Mouse (Mus musculus): ENCODE results near the gene A330070K13Rik.

The A330070K13Rik gene

DNA sequence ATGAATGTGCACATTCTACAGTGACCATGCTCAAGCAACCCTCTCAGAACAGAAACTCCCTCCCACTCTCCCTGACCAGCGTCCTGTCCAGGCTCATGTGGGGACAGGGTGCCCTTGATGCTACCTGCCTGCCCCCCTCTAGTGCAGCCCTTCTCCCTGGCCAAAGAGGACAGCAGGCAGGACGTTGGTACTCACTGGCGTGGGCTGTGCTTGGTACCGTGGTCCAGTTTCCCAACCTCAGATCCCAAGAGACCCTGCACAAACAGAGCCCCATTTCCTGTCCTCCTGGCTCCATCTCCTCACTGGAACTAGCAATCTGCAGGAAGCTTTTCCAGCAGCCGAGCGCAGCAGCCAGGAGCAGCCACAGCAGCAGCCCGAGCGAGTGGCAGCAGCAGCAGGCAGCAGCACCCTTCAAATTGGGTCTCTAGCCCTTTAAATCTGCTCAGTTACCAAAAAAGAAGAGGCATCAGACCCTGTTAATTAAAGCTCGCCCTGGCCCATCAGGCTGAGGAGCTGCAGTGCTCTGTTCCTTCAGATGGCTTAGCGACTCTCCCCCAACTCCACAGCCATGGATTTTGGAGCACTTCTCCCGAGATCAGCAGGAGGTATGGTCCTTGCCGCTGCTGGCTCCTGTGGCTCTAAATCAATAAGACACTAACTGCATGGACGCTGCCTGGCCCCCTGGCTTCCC, at the start of gene A330070K13Rik:
TSS of gene A330070K13Rik (minus strand) at position 410 of the 691 bp plus-strand sequence.
- peak; percentile 33 to 49 for DNase-seq

DNA sequence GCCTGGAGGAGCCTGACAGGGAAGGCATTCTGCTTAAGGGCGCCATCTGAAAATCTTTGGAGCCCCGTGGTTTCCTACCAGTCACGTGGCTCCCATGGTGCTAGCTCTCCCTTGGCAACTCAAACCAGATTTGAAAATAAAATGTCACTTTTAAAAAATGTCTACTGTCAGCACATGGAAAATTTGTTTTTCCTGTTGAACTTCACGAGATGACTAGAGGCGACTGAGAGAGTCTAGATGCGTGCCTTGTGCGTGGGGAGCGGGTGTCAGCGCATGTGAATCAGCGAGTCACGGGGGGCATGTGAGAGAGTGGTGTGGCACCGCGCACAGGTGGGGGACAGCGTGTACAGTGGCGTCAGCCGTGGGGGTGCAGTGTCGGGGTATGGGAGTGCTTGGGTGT, 27.1 kb upstream of the A330070K13Rik start:
- no peak for DNase-seq

DNA sequence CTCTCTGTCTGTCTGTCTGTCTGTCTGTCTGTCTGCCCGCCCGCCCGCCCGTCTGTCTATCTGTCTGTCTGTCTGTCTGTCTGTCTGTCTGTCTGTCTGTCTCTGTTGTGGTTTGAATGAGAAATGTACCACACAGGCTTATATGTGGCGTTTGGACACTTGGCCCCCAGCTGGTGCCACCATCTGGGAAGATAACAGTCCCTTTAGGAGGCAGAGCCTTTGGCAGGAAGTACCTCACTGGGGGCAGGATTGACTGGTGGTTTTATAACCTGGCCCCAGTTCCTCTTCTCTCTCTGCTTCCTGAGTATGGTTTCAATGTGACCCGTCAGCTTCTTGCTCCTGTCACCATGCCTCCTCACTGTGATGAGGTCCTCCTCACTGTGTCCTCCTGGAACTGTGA, 25.3 kb upstream of the A330070K13Rik start:
- peak in 1 of 2 experiments; percentile 40 for DNase-seq

DNA sequence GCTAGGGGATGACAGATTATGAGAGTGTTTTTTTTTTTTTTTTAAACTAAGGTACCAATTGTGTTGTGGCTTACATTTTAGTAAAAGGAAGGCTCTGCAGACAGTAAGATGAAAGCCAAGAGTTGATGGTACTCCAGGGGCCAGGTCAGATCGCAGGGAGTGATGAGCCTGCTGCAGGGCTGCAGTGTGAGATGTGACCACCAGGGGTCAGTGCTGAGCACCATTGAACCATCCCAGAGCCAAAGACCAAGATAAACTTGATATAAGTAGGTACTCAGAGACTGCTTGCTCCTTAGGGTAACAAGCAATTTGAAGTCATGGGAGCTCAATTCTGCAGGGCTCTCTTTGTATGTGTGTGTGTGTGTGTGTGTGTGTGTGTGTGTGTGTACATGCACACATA, 20.8 kb upstream of the A330070K13Rik start:
- DNase-seq, result peak; percentile 74 to 84

DNA sequence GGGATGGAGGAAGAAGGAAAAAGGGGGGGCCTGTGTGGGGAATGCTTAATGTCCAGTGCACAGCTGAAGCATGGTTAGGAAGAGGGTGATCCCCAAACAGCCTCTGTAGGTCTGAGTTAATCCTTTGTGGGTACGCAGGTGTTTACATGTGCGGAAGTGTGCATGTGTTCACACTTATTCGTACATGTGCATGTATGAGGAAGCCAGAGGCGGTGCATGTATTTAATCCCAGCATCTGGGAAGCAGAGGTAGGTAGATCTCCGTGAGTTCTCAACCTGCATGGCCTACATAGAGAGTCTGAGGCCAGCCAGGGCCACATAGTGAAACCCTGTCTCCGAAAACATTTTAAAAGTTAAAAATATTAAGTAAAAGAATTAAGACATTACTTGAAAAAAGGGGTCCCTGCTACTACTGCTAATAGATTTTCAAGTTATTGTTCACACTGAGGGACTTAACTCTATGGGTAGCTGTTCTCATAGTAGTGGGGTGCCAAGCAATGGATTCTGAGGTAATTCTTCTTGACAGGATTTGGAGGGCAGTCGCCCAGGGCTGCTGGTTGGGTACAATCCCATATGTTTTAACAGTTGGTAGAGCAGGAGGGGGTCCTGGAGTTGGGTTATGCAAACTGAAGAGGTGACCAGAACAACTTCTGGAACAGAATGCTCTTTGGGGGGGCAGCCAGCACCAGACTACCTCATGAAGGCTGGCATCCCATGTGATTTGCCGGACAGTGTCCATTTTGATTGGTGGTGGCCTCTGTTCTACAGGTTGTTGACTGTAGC, 15.9 kb upstream of the A330070K13Rik start:
- DNase-seq, result peak; percentile 91 to 98

DNA sequence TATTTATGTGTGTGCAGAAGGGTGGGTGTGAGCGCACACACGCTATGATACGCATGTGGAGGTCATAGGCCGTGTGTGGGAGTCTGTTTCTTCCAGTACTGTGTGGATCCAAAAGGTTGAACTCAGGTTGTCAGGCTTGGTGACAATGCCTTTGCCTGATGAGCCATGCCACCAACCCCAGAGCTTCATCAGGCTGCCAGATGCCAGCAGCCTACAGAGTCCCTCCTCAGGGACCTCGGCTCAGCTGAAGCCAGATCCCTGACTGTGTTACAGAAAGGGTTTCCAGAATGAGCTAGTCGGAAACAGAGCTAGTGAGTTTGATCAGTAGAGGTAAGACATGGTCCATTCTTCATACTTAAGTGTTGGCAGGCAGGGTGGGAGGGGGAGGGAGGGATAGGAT, 10.7 kb upstream of the A330070K13Rik start:
- no peak for DNase-seq

DNA sequence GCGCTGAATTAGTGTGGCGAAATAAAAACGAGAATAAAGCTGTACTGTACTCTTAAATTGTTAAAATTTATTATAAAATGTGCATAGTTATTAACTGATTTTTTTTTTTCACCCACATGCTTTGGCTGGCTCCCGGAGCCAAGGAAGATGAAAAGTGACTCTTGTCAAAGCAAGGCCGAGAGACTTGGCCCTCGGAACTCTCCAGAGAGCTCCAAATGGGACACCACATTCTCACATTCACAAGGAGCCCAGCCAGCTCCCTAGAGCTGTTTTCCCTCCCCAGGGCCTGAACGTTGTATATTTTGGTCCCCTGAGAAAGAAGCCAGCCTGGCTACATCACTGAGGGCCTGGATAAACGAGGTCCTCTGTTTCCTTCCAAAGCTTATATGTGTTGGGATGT, 10.0 kb upstream of the A330070K13Rik start:
- DNase-seq, result no peak

DNA sequence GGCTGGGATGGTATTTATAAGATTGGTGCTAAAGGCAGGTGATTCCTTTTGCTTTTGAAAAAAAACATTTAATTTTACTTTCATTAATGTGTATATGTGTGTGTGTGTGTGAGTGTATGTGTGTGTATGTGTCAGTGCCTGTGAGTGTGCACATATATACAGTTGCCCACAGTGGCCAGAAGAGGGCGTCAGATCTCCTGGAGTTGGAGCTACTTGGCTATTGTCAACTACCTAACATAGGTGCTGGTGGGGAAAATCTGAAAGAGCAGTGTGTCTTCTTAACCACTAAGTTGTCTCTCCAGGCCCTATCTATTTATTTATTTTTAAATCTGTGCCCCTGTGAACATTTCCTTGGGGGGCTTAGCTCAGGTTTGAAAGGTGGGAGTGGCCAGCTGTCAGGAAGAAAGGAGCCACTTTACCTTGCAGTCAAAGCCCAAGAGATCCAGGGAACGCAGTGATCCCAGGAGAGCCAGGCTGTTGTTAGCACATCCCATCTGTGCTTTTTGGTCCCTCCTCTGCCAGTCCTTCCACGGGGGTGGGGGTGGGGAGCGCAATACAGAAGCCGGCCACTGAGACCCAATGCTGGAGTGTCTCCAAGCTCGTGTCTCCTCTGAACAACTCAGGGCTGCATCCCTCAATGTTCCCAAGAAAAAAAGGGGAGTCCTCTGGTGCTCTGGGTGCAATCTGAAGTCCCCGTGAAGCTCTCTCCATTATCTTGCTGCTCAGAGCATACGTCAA, 9.4 kb upstream of the A330070K13Rik start:
- DNase-seq, result no peak

DNA sequence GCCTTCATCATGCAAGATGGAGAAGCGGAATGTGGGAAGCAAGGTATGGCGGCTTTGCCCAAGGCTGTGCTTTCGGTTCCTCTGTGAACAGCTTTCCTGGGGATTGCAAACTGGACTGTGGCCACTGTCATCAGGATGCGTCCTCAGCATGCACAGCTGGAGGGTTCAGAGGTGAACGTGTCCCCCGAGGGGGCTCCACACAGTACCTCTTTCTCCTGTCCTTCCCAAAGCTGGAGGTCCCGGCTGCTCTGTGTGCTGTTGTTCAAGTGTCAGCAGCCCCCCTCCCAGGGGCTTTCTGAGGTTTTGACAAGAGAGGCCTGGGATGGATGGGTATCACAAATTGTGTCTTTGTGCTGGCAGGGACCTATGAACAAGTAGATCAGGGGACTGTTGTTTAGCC, 2.0 kb upstream of the A330070K13Rik start:
- no peak for DNase-seq

DNA sequence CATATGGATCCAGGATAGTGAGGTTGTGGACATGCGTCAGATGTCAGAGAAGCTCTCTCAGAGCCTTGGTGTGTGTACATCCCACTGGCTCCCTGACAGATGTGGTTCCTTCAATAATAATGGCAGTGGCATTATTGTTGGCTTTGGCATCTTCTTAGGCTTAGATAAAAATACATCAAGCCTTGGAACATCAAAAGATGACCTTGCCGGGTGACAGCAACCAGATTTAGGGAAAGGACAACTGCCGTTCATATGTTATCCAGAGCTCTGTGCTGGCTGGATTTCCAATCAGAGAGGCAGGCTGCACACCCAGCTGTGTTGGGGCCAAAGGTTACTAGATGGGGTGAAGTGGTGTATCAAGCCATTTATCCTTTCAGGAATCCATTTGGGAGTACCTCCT, 9.0 kb downstream of the A330070K13Rik start:
- no peak for DNase-seq

DNA sequence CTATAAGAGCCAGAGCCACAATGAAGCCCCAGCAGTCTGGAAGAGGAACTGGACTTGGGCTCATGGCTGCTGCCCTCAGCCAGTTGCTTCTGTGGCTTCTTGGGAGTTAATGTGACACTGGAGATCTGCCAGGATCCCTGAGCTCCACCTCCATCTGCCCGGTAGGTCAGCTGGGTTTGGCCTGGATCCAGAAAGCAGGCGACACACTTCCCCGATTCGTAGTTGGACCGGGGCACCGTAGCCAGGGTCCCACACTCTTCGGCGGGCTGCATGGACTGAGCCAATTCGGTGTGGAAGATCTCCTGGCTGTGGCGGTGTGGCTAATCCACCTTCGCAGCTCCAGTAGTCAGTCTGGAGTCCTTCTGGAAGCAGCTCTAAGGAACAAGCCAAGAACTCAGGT, 15.2 kb downstream of the A330070K13Rik start, which contains the start of gene Caln1:
TSS of gene Caln1 (plus strand) at position 219 of the 400 bp plus-strand sequence.
- DNase-seq, result peak; percentile 89 to 92

DNA sequence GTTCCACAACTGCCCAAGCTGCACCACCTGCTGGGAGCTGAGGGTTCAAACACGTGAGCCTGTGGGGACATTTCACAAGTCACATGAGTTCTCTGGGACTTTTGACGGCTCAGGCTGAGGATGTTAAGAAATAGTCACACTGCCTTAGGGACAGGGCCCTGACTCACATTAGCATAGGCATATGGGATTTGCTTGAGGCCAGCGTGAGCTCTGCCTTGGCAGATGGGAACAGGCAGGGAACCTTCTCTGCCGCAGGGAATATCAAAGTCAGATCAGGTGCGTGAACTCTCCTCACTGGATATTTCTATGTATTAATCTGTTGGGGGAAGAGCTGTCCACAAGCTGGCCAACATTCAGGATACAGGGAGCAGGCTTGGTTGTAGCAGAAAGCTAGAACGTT, 16.2 kb downstream of the A330070K13Rik start:
- peak; percentile 81 to 84 for DNase-seq

DNA sequence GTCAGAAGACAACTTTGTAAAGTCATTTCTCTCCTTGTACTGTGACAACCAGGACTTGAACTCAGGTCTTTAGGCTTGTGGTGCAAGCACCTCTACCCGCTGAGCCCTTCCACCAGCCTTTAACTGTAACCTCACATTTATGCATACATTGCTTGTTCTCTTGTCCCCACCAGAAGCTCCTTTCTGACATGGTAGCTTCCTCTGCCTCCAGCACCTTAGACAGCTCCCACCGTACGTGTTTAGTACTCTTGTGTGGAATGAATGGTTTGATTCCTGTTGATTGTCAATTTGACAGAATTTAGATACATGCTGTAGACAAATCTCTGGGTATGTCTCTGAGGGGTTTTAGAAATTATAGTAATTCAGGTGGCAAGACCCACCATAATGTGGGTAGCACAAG, 20.7 kb downstream of the A330070K13Rik start:
- no peak for DNase-seq

DNA sequence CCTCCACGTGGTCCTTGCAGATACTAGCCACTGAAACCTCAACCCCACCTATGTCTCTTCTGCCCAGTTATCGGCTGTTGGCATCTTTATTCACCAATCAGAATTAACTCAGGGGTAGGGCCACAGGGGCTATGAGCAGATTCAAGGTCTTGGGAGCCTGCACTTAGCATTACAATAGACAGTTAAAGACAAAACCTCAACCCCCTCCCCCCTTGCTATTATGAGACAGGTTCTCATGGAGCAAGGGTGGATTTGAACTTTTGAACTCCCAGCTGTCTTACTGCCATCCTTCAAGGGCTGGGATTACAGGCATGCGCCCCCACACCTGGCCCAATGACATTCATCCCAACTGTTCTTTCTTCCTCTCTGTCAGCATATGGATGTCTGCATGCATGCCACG, 21.3 kb downstream of the A330070K13Rik start:
- DNase-seq, result no peak

DNA sequence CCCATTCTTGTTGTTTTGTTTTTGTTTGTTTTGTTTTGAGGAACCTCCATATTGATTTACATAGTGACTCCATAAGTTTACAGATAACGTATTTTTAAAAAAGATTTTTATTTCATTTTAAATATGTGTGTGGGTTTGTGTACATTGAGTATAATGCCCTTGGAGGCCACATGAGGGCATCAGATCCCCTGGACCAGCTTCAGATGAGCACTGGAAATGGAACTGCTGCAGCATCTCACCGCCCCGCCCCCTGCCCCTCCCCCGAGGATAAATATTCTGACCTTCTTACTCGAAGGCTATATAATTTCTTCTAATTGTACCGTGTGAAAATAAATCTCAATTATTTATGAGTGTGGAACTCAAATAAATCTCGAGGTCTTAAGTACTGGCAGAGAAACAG, 29.2 kb downstream of the A330070K13Rik start:
- DNase-seq, result peak in 1 of 2 experiments; percentile 33

DNA sequence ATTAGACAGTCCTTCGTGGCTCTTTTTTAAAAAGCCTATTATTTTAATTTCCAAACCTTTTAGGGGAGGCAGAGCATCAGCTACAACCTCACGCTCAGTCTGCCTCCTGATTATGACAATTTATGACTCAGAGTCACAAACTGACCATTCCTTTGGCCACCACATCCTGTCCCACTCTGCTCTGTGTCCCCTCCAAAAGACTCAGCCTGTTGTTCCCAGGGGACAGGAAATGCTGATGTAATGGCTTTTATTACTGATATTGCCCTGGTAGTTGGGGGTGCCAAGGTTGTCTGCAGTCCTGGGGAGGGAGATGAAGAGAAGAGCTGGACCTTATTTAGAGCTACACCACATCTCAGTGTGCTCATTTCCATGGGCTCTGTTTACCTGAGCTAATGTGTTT, 38.6 kb downstream of the A330070K13Rik start:
- DNase-seq, result no peak

DNA sequence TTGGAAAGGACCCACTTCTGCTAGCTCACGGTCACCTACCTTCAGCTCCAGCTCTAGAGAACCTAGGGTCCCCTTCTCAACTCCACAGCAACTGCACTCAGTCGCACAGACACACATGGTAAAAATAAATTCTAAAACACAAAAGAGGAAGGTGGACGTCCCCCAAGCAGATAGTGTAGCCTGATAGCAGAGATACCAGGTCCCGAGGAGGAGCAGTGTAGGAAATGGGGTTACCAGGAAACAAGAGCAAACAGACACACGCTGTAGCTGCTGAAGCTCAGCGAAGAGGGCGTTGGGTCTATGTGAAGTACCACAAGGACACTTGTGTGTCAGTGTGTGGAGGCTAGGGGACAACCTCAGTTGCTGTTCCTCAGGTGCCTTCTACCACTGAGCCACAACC, 39.4 kb downstream of the A330070K13Rik start:
- DNase-seq, result no peak

DNA sequence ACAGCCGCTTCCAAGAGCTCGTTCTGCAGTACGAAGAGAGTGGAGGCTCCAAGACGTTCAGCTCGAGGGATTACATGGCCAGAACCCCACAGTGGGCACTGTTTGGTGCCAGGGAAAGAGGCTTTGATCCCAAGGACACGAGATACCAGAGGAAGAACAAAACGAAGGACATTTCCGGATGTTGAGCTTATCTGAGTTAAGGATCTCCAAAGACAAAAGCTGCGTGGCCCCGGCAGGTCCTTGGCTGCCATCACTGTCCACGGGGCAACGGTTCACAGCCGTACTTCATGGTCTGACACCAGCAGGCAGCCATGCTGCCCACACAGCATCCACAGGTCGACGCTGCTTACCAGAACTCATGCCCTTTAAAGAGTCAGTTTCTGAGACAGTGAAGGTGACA, 43.8 kb downstream of the A330070K13Rik start:
- DNase-seq, result no peak

DNA sequence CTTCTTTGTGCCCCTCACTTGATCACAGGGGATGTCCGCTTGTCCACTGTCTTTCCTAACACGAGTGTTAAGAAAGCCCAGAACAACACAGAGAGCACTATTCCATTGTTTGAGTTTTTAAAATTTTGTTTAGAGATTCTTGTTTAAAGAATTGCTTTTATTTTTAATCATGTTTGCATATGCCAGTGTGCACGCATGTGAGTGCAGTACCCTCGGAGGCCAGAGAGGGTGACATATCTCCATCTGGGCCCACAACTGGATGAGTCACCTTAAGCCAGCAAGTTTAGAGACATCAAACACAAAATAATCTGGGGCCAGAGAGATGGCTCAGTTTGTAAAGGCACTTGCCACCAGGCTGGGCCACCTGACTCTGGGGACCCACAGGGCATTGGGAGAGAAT, 49.0 kb downstream of the A330070K13Rik start:
- no peak for DNase-seq

DNA sequence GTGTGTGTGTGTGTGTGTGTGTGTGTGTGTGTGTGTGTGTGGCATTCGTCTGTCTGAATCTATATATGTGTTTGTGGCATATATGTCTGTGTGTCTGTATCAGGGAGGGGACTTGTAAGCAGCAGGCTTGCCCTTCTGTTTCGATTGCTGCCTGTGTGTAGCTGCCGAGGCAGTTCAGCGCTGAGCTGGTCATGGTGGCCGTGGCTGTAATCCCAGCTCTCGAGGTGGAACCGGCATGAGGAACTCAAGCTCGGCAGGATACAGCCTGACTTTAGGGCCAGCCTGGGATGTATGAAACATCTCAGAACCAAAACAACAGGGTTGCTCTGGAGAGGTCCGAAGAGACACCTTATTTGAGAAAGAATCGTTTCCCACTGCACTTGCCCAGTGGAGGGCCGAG, 50.5 kb downstream of the A330070K13Rik start:
- DNase-seq, result peak; percentile 41 to 49

DNA sequence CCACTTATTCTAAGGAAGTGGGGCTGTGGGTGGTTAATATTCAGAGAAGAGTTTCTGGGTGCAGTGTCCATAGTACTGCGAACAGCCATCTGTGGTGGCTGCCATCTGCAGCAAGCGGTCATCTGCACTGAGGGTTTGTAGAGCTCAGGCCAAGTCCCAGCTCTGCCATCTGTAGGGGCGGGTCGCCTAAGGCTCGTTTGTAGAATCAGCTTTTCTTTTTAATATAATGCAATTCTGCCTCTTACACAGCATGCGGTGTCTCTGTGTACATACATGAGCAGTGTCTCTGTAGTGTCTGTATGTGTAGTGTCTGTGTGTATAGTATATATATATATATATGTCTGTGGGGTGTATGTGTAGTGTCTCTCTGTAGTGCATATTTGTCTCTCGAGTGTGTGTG, 50.9 kb downstream of the A330070K13Rik start:
- DNase-seq, result peak; percentile 59 to 64

DNA sequence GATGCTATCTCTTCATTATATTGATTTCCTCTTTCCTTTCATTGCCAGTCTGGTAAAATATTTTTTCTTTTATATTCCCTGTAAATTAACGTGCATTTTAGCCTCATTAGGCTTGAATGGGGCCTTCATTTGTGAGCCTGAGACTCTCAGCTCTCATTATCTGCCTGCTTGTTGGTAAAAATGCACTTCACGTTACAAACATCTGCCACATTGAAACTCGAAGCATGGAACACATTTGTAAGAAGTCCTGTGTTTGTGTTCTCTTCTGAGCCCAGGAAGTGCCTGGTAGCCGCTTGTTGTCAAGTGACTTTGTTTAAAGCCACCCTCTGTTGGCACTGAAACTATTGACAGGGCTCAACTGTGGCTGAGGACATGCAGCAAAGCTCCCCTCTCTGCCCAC, 53.2 kb downstream of the A330070K13Rik start:
- no peak for DNase-seq

DNA sequence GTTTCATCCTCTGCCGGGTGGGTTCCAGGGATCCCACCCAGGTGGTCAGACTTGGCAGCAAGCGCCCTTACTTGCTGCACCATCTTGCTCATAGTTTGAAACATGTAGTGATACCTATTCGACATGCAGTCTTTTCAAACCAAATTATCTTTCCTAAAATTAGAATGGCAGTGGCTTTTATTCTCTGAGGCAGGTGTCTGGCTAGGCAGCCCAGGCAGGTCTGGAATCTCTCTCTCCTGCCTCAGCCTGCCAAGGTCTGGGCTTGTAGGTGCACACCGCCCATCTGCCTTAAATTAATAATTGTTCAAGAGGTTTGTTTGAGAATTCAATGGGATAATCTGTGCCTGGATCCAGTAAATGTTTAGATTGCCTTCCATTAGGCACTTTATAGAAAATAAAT, 53.6 kb downstream of the A330070K13Rik start:
- DNase-seq, result peak; percentile 30 to 46

DNA sequence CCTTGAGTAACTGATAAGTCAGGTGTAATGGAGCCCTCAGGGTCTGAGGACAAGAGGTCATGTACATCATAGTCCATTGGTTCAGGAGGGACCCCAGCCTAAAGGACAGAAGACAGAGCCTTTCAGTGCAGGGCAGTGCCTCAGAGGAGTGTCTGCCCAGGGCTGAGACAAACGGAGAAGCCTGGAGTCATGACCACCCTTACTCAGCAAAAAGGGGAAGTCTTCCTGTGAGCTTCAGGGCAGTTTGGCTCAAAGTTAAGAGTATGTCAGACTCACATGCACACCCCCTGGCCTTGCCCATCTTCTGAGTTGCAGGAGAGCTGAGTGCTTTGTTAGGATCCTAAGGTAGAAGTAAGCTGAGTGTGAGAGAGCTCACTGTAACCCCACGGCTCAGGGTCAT, 54.5 kb downstream of the A330070K13Rik start:
- no peak for DNase-seq
